Mouse (Mus musculus) E14TG2a.4 (cell line): ENCODE measurements around the gene Cmip.

Experiments used
- CTCF ChIP-seq: conservative IDR thresholded peaks from 2 replicates; pipeline ENCODE4 v1.5.1; 2014; ENCODE audit warnings: low read length
- NANOG ChIP-seq: IDR thresholded peaks from 2 replicates; pipeline ENCODE4 v1.6.1; 2014; ENCODE audit warnings: borderline replicate concordance, low read length, mixed read lengths

DNA sequence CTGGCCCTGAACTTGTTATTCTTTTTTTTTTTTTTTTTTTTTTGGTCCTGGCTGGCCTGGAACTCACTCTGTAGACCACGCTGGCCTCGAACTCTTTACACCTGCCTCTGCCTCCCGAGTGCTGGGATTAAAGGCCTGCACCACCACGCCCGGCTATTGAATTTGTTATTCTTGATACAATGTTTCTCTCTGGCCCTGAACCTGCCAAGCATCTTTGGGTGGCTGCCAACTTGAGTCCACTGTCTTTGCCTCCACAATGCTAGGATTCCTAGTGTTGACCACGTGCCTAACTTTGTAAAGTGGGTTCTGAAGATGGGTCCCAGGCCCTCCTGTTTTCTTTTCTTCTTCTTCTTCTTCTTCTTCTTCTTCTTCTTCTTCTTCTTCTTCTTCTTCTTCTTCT, 34.5 kb upstream of the Cmip start:
- TF ChIP-seq CTCF (no peak), NANOG (no peak)
